Mouse (Mus musculus) heart, adult 2 months (tissue): Measurements from ENCODE around the gene Cpne4. TPM values are rescaled to one million over a fixed set of nuclear protein-coding genes. Genes with fewer than 3 reads are reported as not detected.

ENCODE experiments used
- DNase-seq, 2 experiments: peaks; one replicate each; pipeline ENCODE4 v3.0.0; 2021
- H3K27ac ChIP-seq: fragments of 200-600 bp; 2 replicates; pipeline ENCODE4 v1.8.1; 2022
- H3K27me3 ChIP-seq: fragments of 200-500 bp; 2 replicates; pipeline ENCODE4 v1.6.1; 2012; ENCODE audit warnings: mild to moderate bottlenecking, low read length, inconsistent platforms, mixed read lengths; ENCODE audit not compliant: control insufficient read depth, insufficient read depth
- H3K36me3 ChIP-seq: fragments of 200-500 bp; 2 replicates; pipeline ENCODE4 v1.6.1; 2012; ENCODE audit warnings: low read length, inconsistent platforms; ENCODE audit not compliant: control insufficient read depth, insufficient read depth
- H3K4me1 ChIP-seq: fragments of 200-500 bp; 2 replicates; pipeline ENCODE4 v1.6.1; 2011; ENCODE audit warnings: low read length; ENCODE audit not compliant: control insufficient read depth, insufficient read depth
- H3K4me3 ChIP-seq: fragments of 200-600 bp; 2 replicates; pipeline ENCODE4 v1.8.1; 2022
- H3K79me2 ChIP-seq: fragments of 200-500 bp; replicated peaks from 2 replicates; pipeline ENCODE4 v1.6.1; 2012; ENCODE audit warnings: mild to moderate bottlenecking, inconsistent platforms, low read length, moderate library complexity, mixed read lengths; ENCODE audit not compliant: control insufficient read depth, insufficient read depth
- H3K9ac ChIP-seq: fragments of 200-500 bp; 2 replicates; pipeline ENCODE4 v1.6.1; 2012; ENCODE audit warnings: low read depth, mild to moderate bottlenecking, control low read depth, inconsistent platforms, low read length, mixed read lengths
- CTCF ChIP-seq: fragments of 200-600 bp; IDR thresholded peaks from 2 replicates; pipeline ENCODE4 v1.8.1; 2022; ENCODE audit warnings: antibody characterized with exemption, mild to moderate bottlenecking, moderate library complexity
- EP300 ChIP-seq: fragments of 200-500 bp; IDR thresholded peaks from 2 replicates; pipeline ENCODE4 v1.6.1; 2011; ENCODE audit warnings: low read depth, low read length, control low read depth; ENCODE audit not compliant: insufficient read depth
- POLR2A ChIP-seq: fragments of 200-500 bp; IDR thresholded peaks from 2 replicates; pipeline ENCODE4 v1.6.1; 2011; ENCODE audit warnings: mild to moderate bottlenecking, low read depth, low read length, control low read depth; ENCODE audit not compliant: insufficient read depth
- WGBS: fragments of 180-500 bp; shearing (Covaris S2); methylation state at CpG from one replicate; pipeline ENCODE4 v1.1.7; 2018; 5-methylcytosine and 5-hydroxymethylcytosine counted together
- intact Hi-C: fragments of 180-260 bp; cut with DNase I; formaldehyde crosslinking; loops from one replicate; pipeline ENCODE4 v1.15.1; 2025
- polyA plus RNA-seq: library from polyadenylated mRNA; depleted of rRNA; stranded (reverse); fragments of >200 nt; gene quantifications from 2 replicates; pipeline ENCODE4 v1.2.3, GENCODE M21; 2012
- total RNA-seq, 2 experiments: library from RNA; stranded (reverse); gene quantifications; 2 replicates each; pipeline ENCODE4 v1.2.3; 2021

Gene Cpne4
- total and polyA plus RNA-seq, 3 experiments = 0.08 TPM; not detected in 1

DNA sequence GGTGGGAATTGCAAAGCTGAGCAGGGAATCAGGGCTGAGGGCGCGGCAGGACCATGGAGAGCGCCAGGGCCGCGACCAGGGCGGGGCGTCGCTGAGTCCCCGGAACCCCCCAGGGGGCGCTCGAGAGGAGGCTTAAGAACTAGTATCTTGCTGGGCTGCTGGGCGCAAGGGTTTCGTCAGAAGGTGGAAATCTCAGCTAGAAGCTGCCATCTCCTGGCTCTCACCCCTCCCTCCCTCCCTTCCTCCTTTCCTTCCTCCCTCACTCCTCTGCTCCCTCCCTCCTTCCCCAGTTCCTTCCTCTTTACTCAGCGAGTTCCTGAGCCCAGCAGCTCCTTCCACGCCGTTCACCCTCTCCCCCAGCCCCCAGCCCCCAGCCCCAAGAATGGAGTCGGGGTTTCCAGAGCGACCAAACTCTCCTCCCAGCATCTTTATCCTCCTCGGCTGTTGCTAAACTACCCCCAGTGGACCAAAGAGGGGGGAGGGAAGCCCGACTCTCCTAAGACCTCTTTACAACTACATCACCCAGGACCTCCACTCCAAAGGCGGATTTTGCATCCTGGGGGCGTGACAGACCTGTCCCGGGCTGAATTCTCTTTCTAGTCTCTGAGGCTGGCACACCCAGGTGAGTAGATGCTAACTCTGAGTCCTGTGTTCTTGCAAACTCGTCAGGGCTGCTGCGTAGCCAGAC lies 22.5 kb downstream of the Cpne4 start:
- intact Hi-C loops = loop anchor here (5.0 kb wide), 1 partner anchor 818 kb away; no protein-coding TSS in a partner anchor
- Histone ChIP-seq H3K36me3 (no peaks in the 10 kb centered on the region), H3K27ac (no peak overlapping the region), H3K4me3 (no peak overlapping the region), H3K79me2 (no peaks in the 10 kb centered on the region), H3K27me3 (no peaks in the 10 kb centered on the region), H3K9ac (no peak overlapping the region), H3K4me1 (no peaks in the 10 kb centered on the region)
- 2% methylated on average over 25 of the region's 25 CpGs for WGBS
- peak; percentile 15 to 53 for DNase-seq
- TF ChIP-seq POLR2A (no peak), CTCF (peak; percentile 63)

DNA sequence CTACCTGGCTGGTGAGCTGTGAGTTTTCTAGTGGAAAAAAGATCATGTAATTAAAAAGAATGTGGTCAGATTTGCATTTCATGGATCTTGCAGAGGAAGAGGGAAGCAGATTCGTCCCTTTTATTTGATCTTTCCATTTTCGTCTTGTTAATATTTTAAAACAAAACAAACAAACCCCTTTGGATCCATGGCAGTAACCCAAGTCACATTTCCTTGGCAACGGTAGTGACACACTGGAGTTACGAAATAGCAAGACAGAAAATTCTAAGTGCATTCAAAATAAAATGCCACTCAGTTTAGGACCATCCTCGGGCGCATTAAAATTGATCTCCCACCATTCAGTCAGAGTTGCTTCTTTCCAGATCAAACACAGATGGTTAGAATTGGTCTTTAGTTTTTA lies 25.8 kb downstream of the Cpne4 start:
- Histone ChIP-seq H3K79me2 (no peaks in the 10 kb centered on the region), H3K27ac (no peak overlapping the region), H3K9ac (no peak overlapping the region), H3K4me1 (no peaks in the 10 kb centered on the region), H3K27me3 (no peaks in the 10 kb centered on the region), H3K4me3 (no peak overlapping the region), H3K36me3 (no peaks in the 10 kb centered on the region)
- 60% methylated on average over 6 of the region's 6 CpGs for WGBS
- intact Hi-C loops = loop anchor here (5.0 kb wide), 1 partner anchor 814 kb away; no protein-coding TSS in a partner anchor
- DNase-seq = no peak
- TF ChIP-seq EP300 (no peak), POLR2A (no peak), CTCF (no peak)

DNA sequence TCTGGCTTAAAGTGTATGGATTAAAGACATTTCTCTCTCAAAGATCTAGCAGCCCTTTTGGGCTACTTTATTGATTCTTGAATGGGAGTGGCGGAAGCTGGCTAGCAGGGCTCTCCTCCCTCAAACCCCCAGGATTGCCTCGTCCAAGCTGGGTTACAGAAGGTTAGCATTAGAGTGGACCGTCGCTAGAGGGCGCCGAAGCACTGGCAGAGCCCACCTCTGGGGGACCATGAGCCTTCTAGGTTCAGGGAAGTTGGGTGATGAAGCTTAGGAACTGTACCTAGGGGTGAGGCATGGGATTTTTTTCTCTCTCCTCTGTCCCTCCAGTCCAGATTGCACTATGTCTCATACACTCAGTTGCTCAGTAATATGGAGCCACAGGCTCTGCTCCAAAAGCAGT lies 27.4 kb downstream of the Cpne4 start:
- WGBS = 3% methylated on average over 6 of the region's 6 CpGs
- no peaks in the 10 kb centered on the region for H3K79me2 ChIP-seq
- DNase-seq = peak; percentile 12 to 51

DNA sequence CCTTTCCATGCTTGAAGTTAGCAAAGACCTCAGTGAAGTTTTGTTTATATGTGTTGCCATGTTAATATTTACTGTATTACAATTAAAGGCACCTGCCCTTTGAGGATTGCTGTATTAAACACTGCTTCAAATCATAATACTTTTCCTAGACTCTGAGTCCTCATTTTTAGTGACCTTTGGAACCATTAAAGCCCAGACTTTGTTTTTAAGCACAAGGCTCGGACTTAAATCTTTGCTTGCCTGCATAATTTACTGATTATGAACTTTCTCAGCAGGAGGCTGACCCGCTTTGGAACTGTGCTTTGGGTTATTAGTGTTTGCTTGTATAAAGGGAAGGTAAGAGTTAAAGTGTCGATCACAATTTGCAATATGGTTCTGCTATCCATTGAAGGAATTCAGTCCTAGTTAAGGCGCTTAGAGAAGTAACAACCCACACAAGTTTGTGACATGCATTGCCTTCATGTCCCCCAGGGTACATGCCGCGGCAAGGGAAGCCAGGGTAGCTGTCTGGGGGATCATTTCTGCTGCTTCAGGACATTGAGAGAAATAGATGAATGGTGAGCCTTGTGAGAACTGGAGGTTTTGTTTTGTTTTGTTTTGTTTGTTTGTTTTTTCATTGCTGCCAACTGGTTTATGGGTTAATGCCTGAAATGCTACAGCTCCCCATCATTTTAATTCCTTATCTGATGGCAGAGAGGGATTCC lies 35.0 kb downstream of the Cpne4 start:
- H3K27ac ChIP-seq = no peak overlapping the region
- no peaks in the 10 kb centered on the region for H3K79me2 ChIP-seq
- H3K4me1 ChIP-seq = no peaks in the 10 kb centered on the region
- intact Hi-C loops = no loop called here
- no peaks in the 10 kb centered on the region for H3K27me3 ChIP-seq
- no peak for DNase-seq
- H3K9ac ChIP-seq = no peak overlapping the region
- H3K36me3 ChIP-seq = no peaks in the 10 kb centered on the region
- H3K4me3 ChIP-seq = no peak overlapping the region
- TF ChIP-seq EP300 (no peak), POLR2A (no peak), CTCF (no peak)
- 67% methylated on average over 6 of the region's 6 CpGs for WGBS

More for the DNA sequence above, 27.4 kb downstream of the Cpne4 start:
- peak; percentile 69 for TF ChIP-seq CTCF
- no peak for TF ChIP-seq EP300
- H3K9ac ChIP-seq = no peak overlapping the region
- intact Hi-C loops = loop anchor here (5.0 kb wide), 1 partner anchor 813 kb away; no protein-coding TSS in a partner anchor
- H3K27ac ChIP-seq = no peak overlapping the region
- no peaks in the 10 kb centered on the region for H3K4me1 ChIP-seq
- H3K27me3 ChIP-seq = no peaks in the 10 kb centered on the region
- no peak overlapping the region for H3K4me3 ChIP-seq
- H3K36me3 ChIP-seq = no peaks in the 10 kb centered on the region

DNA sequence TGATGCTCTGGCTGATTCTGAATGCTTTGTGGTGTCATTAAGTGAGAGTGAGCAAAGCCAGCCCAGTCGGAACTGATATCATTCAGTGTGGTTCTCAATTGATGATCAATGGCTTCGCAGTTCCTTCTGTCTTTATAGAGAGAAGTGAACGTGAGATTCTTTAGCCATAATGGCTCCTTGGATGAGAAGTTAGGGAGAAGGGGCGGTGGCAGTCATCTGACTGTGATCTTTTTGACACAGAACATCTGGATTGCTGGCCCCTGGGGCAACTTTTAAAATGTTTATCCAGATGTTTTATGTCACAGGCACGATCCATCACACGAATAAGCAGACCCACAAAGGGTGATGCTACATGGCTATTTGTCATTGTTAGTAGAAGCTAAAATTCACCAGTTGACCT lies 35.6 kb downstream of the Cpne4 start:
- no peak overlapping the region for H3K27ac ChIP-seq
- no peaks in the 10 kb centered on the region for H3K36me3 ChIP-seq
- 52% methylated on average over 6 of the region's 6 CpGs for WGBS
- H3K4me1 ChIP-seq = no peaks in the 10 kb centered on the region
- TF ChIP-seq POLR2A (no peak), CTCF (no peak), EP300 (no peak)
- H3K79me2 ChIP-seq = no peaks in the 10 kb centered on the region
- DNase-seq = no peak
- H3K9ac ChIP-seq = no peak overlapping the region
- intact Hi-C loops = no loop called here
- no peak overlapping the region for H3K4me3 ChIP-seq
- H3K27me3 ChIP-seq = no peaks in the 10 kb centered on the region

DNA sequence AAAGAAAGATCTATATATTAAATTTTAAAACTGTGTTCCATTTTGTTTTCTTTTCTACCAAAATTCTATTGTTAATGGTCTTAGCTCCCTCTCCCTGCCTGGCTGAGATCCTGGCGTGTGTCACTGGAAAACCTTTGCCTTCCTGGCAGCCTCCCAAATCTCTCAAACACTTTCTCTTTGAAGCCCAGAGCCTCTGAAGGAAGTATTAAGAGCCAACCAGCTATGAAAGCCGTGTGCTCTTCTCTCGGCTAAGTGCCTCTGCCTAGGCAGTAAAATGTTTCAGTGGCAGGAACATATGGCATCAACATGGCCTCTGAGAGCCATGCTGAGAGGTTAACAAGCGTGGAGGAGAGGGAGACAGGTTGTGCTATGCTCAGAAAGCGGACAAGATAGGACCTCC lies 47.5 kb downstream of the Cpne4 start:
- WGBS = 18% methylated on average over 5 of the region's 5 CpGs
- no peak overlapping the region for H3K4me3 ChIP-seq
- no peak overlapping the region for H3K9ac ChIP-seq
- no peaks in the 10 kb centered on the region for H3K27me3 ChIP-seq
- TF ChIP-seq POLR2A (no peak), CTCF (no peak), EP300 (no peak)
- no peaks in the 10 kb centered on the region for H3K4me1 ChIP-seq
- no peaks in the 10 kb centered on the region for H3K79me2 ChIP-seq
- H3K27ac ChIP-seq = no peak overlapping the region
- H3K36me3 ChIP-seq = no peaks in the 10 kb centered on the region
- DNase-seq = no peak
- intact Hi-C loops = no loop called here
